Mouse (Mus musculus) erythroblast, embryonic 14.5 days (primary cell): ENCODE measurements around the gene Smg5. TPM values are rescaled to one million over a fixed set of nuclear protein-coding genes. Genes with fewer than 3 reads are reported as not detected.

Experiments
- H3K27me3 ChIP-seq: 2 replicates; pipeline ENCODE4 v1.6.1; 2012; ENCODE audit warnings: inconsistent platforms; ENCODE audit not compliant: control insufficient read depth
- H3K36me3 ChIP-seq: 2 replicates; pipeline ENCODE4 v1.6.1; 2012; ENCODE audit warnings: mild to moderate bottlenecking, inconsistent platforms; ENCODE audit not compliant: control insufficient read depth
- H3K4me1 ChIP-seq: 2 replicates; pipeline ENCODE4 v1.6.1; 2012; ENCODE audit warnings: inconsistent platforms; ENCODE audit not compliant: control insufficient read depth
- H3K4me3 ChIP-seq: replicated peaks from 2 replicates; pipeline ENCODE3; 2012; ENCODE audit warnings: moderate library complexity, mild to moderate bottlenecking, inconsistent platforms
- H3K9me3 ChIP-seq: 2 replicates; pipeline ENCODE4 v1.6.1; 2012; ENCODE audit warnings: low read length, inconsistent platforms, mixed read lengths; ENCODE audit not compliant: control insufficient read depth
- GATA1 ChIP-seq: IDR thresholded peaks from 2 replicates; pipeline ENCODE4 v1.6.1; 2012; ENCODE audit warnings: low read length, inconsistent platforms, mixed read lengths
- TAL1 ChIP-seq: IDR thresholded peaks from 3 replicates; pipeline ENCODE4 v1.6.1; 2012; ENCODE audit warnings: low read length, inconsistent platforms, mixed read lengths
- polyA plus RNA-seq: library from polyadenylated mRNA; stranded (reverse); fragments of >175 nt; gene quantifications from 2 replicates; pipeline ENCODE4 v1.2.3, GENCODE M21; 2012

Gene Smg5
- polyA plus RNA-seq, 1 experiment, result 16.0 TPM

GRCm38 (mm10) chr3:88350732-88351131 is 14.7 kb downstream of the Smg5 start:
- TF ChIP-seq TAL1 (no peak), GATA1 (no peak)

GRCm38 (mm10) chr3:88352907-88353306 is 16.8 kb downstream of the Smg5 start:
- Histone ChIP-seq H3K4me1 (no peaks in the 10 kb centered on the region; the same call in 1 of the 2 replicates), H3K27me3 (no peaks in the 10 kb centered on the region; the same call in 1 of the 2 replicates), H3K36me3 (peaks cover 100% of the 10 kb centered on the region), H3K4me3 (no peak overlapping the region), H3K9me3 (no peaks in the 10 kb centered on the region)
- TF ChIP-seq TAL1, result no peak
- TF ChIP-seq GATA1, result no peak

More at GRCm38 (mm10) chr3:88350732-88351131, 14.7 kb downstream of the Smg5 start:
- Histone ChIP-seq H3K4me1 (no peaks in the 10 kb centered on the region), H3K4me3 (no peak overlapping the region), H3K27me3 (no peaks in the 10 kb centered on the region; the same call in 1 of the 2 replicates), H3K36me3 (peaks cover 100% of the 10 kb centered on the region), H3K9me3 (no peaks in the 10 kb centered on the region)

- H3K4me3 ChIP-seq, result no peak overlapping the region
- peaks cover 100% of the 10 kb centered on the region for H3K36me3 ChIP-seq
- H3K4me1 ChIP-seq, result peaks cover 4% of the 10 kb centered on the region
- H3K27me3 ChIP-seq, result no peaks in the 10 kb centered on the region; the same call in 1 of the 2 replicates
- TF ChIP-seq TAL1 (no peak), GATA1 (no peak)
- H3K9me3 ChIP-seq, result no peaks in the 10 kb centered on the region
Measured at GRCm38 (mm10) chr3:88354396-88355165, 18.5 kb downstream of the Smg5 start.

- Histone ChIP-seq H3K4me3 (no peak overlapping the region), H3K36me3 (peaks cover 92% of the 10 kb centered on the region), H3K27me3 (no peaks in the 10 kb centered on the region), H3K9me3 (no peaks in the 10 kb centered on the region), H3K4me1 (peaks cover 54% of the 10 kb centered on the region)
- TF ChIP-seq GATA1, result no peak
- TF ChIP-seq TAL1, result no peak
Measured at GRCm38 (mm10) chr3:88359584-88359983, 23.5 kb downstream of the Smg5 start.

GRCm38 (mm10) chr3:88359989-88360388 is 23.9 kb downstream of the Smg5 start:
- H3K9me3 ChIP-seq, result no peaks in the 10 kb centered on the region
- no peak for TF ChIP-seq TAL1
- TF ChIP-seq GATA1, result no peak
- peaks cover 58% of the 10 kb centered on the region for H3K4me1 ChIP-seq
- no peak overlapping the region for H3K4me3 ChIP-seq
- peaks cover 4% of the 10 kb centered on the region for H3K27me3 ChIP-seq
- peaks cover 88% of the 10 kb centered on the region for H3K36me3 ChIP-seq

GRCm38 (mm10) chr3:88361096-88361495 is 25.0 kb downstream of the Smg5 start:
- TF ChIP-seq GATA1 (no peak), TAL1 (no peak)
- Histone ChIP-seq H3K9me3 (peaks cover 5% of the 10 kb centered on the region; the same call in 1 of the 2 replicates), H3K36me3 (peaks cover 84% of the 10 kb centered on the region), H3K4me1 (peaks cover 69% of the 10 kb centered on the region), H3K27me3 (peaks cover 15% of the 10 kb centered on the region), H3K4me3 (no peak overlapping the region)

- Histone ChIP-seq H3K9me3 (peaks cover 5% of the 10 kb centered on the region; the same call in 1 of the 2 replicates), H3K4me1 (peaks cover 74% of the 10 kb centered on the region), H3K4me3 (no peak overlapping the region), H3K27me3 (peaks cover 21% of the 10 kb centered on the region), H3K36me3 (peaks cover 79% of the 10 kb centered on the region)
- TF ChIP-seq TAL1 (no peak), GATA1 (no peak)
Measured at GRCm38 (mm10) chr3:88361612-88362313, 25.7 kb downstream of the Smg5 start.

- H3K36me3 ChIP-seq, result peaks cover 63% of the 10 kb centered on the region
- H3K9me3 ChIP-seq, result peaks cover 5% of the 10 kb centered on the region; the same call in 1 of the 2 replicates
- peaks cover 27% of the 10 kb centered on the region for H3K27me3 ChIP-seq
- TF ChIP-seq GATA1 (peak; percentile 59), TAL1 (peak; percentile 78)
- peak overlapping the region; percentile 69 for H3K4me3 ChIP-seq
- peaks cover 81% of the 10 kb centered on the region for H3K4me1 ChIP-seq
Measured at GRCm38 (mm10) chr3:88363700-88364099, 27.6 kb downstream of the Smg5 start.

GRCm38 (mm10) chr3:88364337-88364736 is 28.3 kb downstream of the Smg5 start, which contains the start of gene Paqr6:
Gene Paqr6, plus strand, starts transcription at chr3:88364584.
- Histone ChIP-seq H3K4me1 (peaks cover 79% of the 10 kb centered on the region), H3K9me3 (peaks cover 11% of the 10 kb centered on the region), H3K36me3 (peaks cover 56% of the 10 kb centered on the region), H3K27me3 (peaks cover 27% of the 10 kb centered on the region), H3K4me3 (peak within 1 kb of the TSS; percentile 69)
- TF ChIP-seq TAL1 (no peak), GATA1 (no peak)
